Mouse (Mus musculus): ENCODE data around the gene Gm10382.

GRCm38 (mm10) chr5:125407910-125408575, 18.9 kb downstream of the Gm10382 start:
- TF ChIP-seq CTCF (IDR thresholded peaks at IDR 0.05; ENCODE audit: extremely low read depth, insufficient read length, insufficient replicate concordance, low read depth, low read length) = no peak
- TF ChIP-seq POLR2A (IDR thresholded peaks at IDR 0.05; ENCODE audit: low read depth, low read length) = no peak
